Mouse (Mus musculus) kidney, postnatal 0 days (tissue): ENCODE results near the gene Zfp219. TPM values are rescaled to one million over a fixed set of nuclear protein-coding genes. Genes with fewer than 3 reads are reported as not detected.
A peak's percentile ranks its signal among the peaks of the same experiment; 100 is the strongest.

Source experiments
- ATAC-seq: fragments of 200-750 bp; cut with Nextera tagmentation; replicated peaks from 2 replicates; pipeline ENCODE4 v1.8.0; 2017; ENCODE audit warnings: low read depth, moderate number of reproducible peaks, moderate TSS enrichment, moderate library complexity; ENCODE audit not compliant: low FRiP score
- DNase-seq: peaks from one replicate; pipeline ENCODE4 v3.0.0-alpha.2; 2016; ENCODE audit warnings: low spot score
- H3K27ac ChIP-seq: fragments of 300-500 bp; sonication (generic); 2 replicates; pipeline ENCODE4 v1.5.1; 2014; ENCODE audit warnings: mild to moderate bottlenecking
- H3K27me3 ChIP-seq: fragments of 300-500 bp; sonication (generic); 2 replicates; pipeline ENCODE4 v1.6.1; 2014; ENCODE audit warnings: low read length, mixed read lengths; ENCODE audit not compliant: insufficient read depth
- H3K36me3 ChIP-seq: fragments of 300-500 bp; sonication (generic); 2 replicates; pipeline ENCODE4 v1.6.1; 2014; ENCODE audit warnings: low read length, mixed read lengths; ENCODE audit not compliant: insufficient read depth
- H3K4me1 ChIP-seq: fragments of 300-500 bp; sonication (generic); replicated peaks from 2 replicates; pipeline ENCODE4 v1.6.1; 2014; ENCODE audit warnings: antibody characterized with exemption, low read length, mixed read lengths; ENCODE audit not compliant: insufficient read depth
- H3K4me2 ChIP-seq: fragments of 300-500 bp; sonication (generic); 2 replicates; pipeline ENCODE4 v1.6.1; 2014; ENCODE audit warnings: mild to moderate bottlenecking, low read length, moderate library complexity, mixed read lengths
- H3K4me3 ChIP-seq: fragments of 300-500 bp; sonication (generic); replicated peaks from 2 replicates; pipeline ENCODE4 v1.5.1; 2014; ENCODE audit warnings: low read depth, low read length
- H3K9ac ChIP-seq: fragments of 300-500 bp; sonication (generic); 2 replicates; pipeline ENCODE4 v1.6.1; 2014; ENCODE audit warnings: low read depth, low read length
- H3K9me3 ChIP-seq: fragments of 300-500 bp; sonication (generic); replicated peaks from 2 replicates; pipeline ENCODE4 v1.6.1; 2016; ENCODE audit warnings: low read length, inconsistent platforms, mixed read lengths
- CTCF ChIP-seq: IDR thresholded peaks from 2 replicates; pipeline ENCODE4 v1.5.1; 2016; ENCODE audit warnings: antibody characterized with exemption, low read depth, mild to moderate bottlenecking, moderate library complexity
- WGBS: fragments of 180-500 bp; shearing (Covaris S2); extraction: QIAGEN DNeasy Blood & Tissue Kit; methylation state at CpG from one replicate; pipeline ENCODE4 v1.1.7; 2014; 5-methylcytosine and 5-hydroxymethylcytosine counted together
- polyA plus RNA-seq: library from polyadenylated mRNA; unstranded; fragments of >200 nt; fragmentation: Nextera tagmentation; extraction: Ambion mirVana; gene quantifications from 2 replicates; pipeline ENCODE4 v1.2.1, GENCODE M21; 2015

Zfp219 gene
- polyA plus RNA-seq, 1 experiment from 2014 or later = 35.8 TPM

- H3K4me2 ChIP-seq = peak overlapping the region; percentile 74
- TF ChIP-seq CTCF = peak; percentile 57; the same call in 1 of the 2 replicates
- H3K4me3 ChIP-seq = peak overlapping the region; percentile 67
- under 1% methylated on average over 74 of the region's 74 CpGs for WGBS
- peak overlapping the region; percentile 86 for H3K9ac ChIP-seq
- H3K36me3 ChIP-seq = no peaks in the 10 kb centered on the region
- peak overlapping the region; percentile 100 for H3K27ac ChIP-seq
- H3K4me1 ChIP-seq = peaks cover 34% of the 10 kb centered on the region
- ATAC-seq (peak; percentile 89), DNase-seq (peak; percentile 99)
- H3K9me3 ChIP-seq = no peaks in the 10 kb centered on the region
- H3K27me3 ChIP-seq = no peaks in the 10 kb centered on the region
These were observed 768 bp downstream of the Zfp219 start for GRCm38 (mm10) chr14:52019590-52020340.

- 25% methylated on average over 12 of the region's 12 CpGs for WGBS
- Histone ChIP-seq H3K4me2 (peak overlapping the region; percentile 74), H3K27me3 (no peaks in the 10 kb centered on the region), H3K4me3 (peak overlapping the region; percentile 67), H3K27ac (peak overlapping the region; percentile 100), H3K4me1 (peaks cover 34% of the 10 kb centered on the region), H3K9me3 (no peaks in the 10 kb centered on the region), H3K36me3 (no peaks in the 10 kb centered on the region), H3K9ac (peak overlapping the region; percentile 86; the same call in 1 of the 2 replicates)
- ATAC-seq (no peak), DNase-seq (no peak)
- no peak; the same call in none of the 2 replicates for TF ChIP-seq CTCF
These were observed 1.4 kb downstream of the Zfp219 start for GRCm38 (mm10) chr14:52019051-52019589.

GRCm38 (mm10) chr14:52018248-52019050, 2.1 kb downstream of the Zfp219 start:
- H3K27ac ChIP-seq = peak overlapping the region; percentile 100
- ATAC-seq = no peak
- whole genome bisulfite sequencing = 82% methylated on average over 15 of the region's 15 CpGs
- DNase-seq = no peak
- H3K27me3 ChIP-seq = no peaks in the 10 kb centered on the region
- no peak for TF ChIP-seq CTCF
- H3K4me2 ChIP-seq = peak overlapping the region; percentile 74
- 0 out of 2 replicates have a peak overlapping the region, but pooled peaks have one; percentile 67 for H3K4me3 ChIP-seq
- H3K4me1 ChIP-seq = peaks cover 34% of the 10 kb centered on the region
- no peaks in the 10 kb centered on the region for H3K9me3 ChIP-seq
- H3K9ac ChIP-seq = 0 out of 2 replicates have a peak overlapping the region, but pooled peaks have one; percentile 86
- H3K36me3 ChIP-seq = no peaks in the 10 kb centered on the region

GRCm38 (mm10) chr14:52017662-52018061, 2.9 kb downstream of the Zfp219 start:
- H3K9me3 ChIP-seq = no peaks in the 10 kb centered on the region
- no peak overlapping the region for H3K9ac ChIP-seq
- 78% methylated on average over 4 of the region's 4 CpGs for WGBS
- no peak overlapping the region for H3K4me3 ChIP-seq
- H3K27me3 ChIP-seq = no peaks in the 10 kb centered on the region
- no peak overlapping the region for H3K4me2 ChIP-seq
- no peaks in the 10 kb centered on the region for H3K36me3 ChIP-seq
- TF ChIP-seq CTCF = no peak
- no peak for DNase-seq
- peaks cover 34% of the 10 kb centered on the region for H3K4me1 ChIP-seq
- H3K27ac ChIP-seq = no peak overlapping the region
- no peak for ATAC-seq

- Histone ChIP-seq H3K4me1 (peaks cover 34% of the 10 kb centered on the region), H3K27me3 (no peaks in the 10 kb centered on the region), H3K9me3 (no peaks in the 10 kb centered on the region), H3K36me3 (no peaks in the 10 kb centered on the region), H3K9ac (no peak overlapping the region), H3K27ac (peak overlapping the region; percentile 97; the same call in 1 of the 2 replicates), H3K4me3 (no peak overlapping the region), H3K4me2 (no peak overlapping the region)
- no peak for DNase-seq
- no peak for TF ChIP-seq CTCF
- ATAC-seq = no peak
- 58% methylated on average over 13 of the region's 13 CpGs for WGBS
These were observed 3.7 kb downstream of the Zfp219 start for GRCm38 (mm10) chr14:52016625-52017405.
